In genomic region chr9:66585191-66585590, GRCm38 (mm10) we compare ENCODE assay signal across 34 mouse cellular contexts.
"Had no signal": no experiment of that assay in that cellular context is flagged by ENCODE, and none has a peak within 500 bp of the region (broad histone marks: within the 10 kb centered on the region; RNA-seq: fewer than 3 reads in every experiment).

No protein-coding gene starts in this region.

- H3K4me3 ChIP-seq: heart, embryonic 12.5 days; heart, embryonic 13.5 days; heart, embryonic 15.5 days; hindbrain, embryonic 10.5 days; hindbrain, embryonic 12.5 days; hindbrain, embryonic 13.5 days; hindbrain, embryonic 15.5 days; intestine, embryonic 15.5 days; kidney, embryonic 15.5 days; layer of hippocampus, adult 2 months; left cerebral cortex, adult 2 months had no signal

- H3K9ac ChIP-seq: heart, embryonic 12.5 days; heart, embryonic 13.5 days; heart, embryonic 15.5 days; hindbrain, embryonic 12.5 days; hindbrain, embryonic 13.5 days; hindbrain, embryonic 14.5 days; hindbrain, embryonic 15.5 days; intestine, embryonic 15.5 days; kidney, embryonic 15.5 days had no signal

- DNase-seq: heart, postnatal 10 days; heart, postnatal 14 days; heart, postnatal 36 days; heart, postnatal 4 days; kidney, adult 11 months; kidney, adult 18-20 months; kidney, adult 2 months; kidney, adult 8-10 months; kidney, adult 9 months; kidney, postnatal 10 days; kidney, postnatal 14 days; kidney, postnatal 25 days; kidney, postnatal 36 days; kidney, postnatal 4 days; layer of hippocampus, adult 9-11 months; layer of hippocampus, postnatal 36 days had no signal

- H3K27me3 ChIP-seq: heart, embryonic 12.5 days; heart, embryonic 13.5 days; heart, embryonic 15.5 days; hindbrain, embryonic 12.5 days; hindbrain, embryonic 13.5 days; hindbrain, embryonic 15.5 days; intestine, embryonic 15.5 days; kidney, embryonic 15.5 days had no signal

- H3K27ac ChIP-seq: heart, embryonic 13.5 days; heart, embryonic 15.5 days; hindbrain, embryonic 10.5 days; hindbrain, embryonic 12.5 days; hindbrain, embryonic 13.5 days; hindbrain, embryonic 14.5 days; hindbrain, embryonic 15.5 days; hindbrain, postnatal 0 days; intestine, embryonic 15.5 days; kidney, embryonic 15.5 days; kidney, postnatal 0 days; layer of hippocampus, adult 2 months had no signal

- ATAC-seq: hindbrain, embryonic 16.5 days; hindbrain, postnatal 0 days; inflammation-experienced regulatory T-cells, adult 6 months; intestine, embryonic 15.5 days; intestine, embryonic 16.5 days; intestine, postnatal 0 days had no signal

- H3K9me3 ChIP-seq: heart, embryonic 12.5 days; heart, embryonic 13.5 days; heart, embryonic 15.5 days; hindbrain, embryonic 10.5 days; hindbrain, embryonic 12.5 days; hindbrain, embryonic 13.5 days; hindbrain, embryonic 15.5 days; intestine, embryonic 15.5 days; kidney, embryonic 15.5 days had no signal

- H3K4me2 ChIP-seq: heart, embryonic 12.5 days; heart, embryonic 13.5 days; heart, embryonic 15.5 days; hindbrain, embryonic 12.5 days; hindbrain, embryonic 13.5 days; hindbrain, embryonic 14.5 days; hindbrain, embryonic 15.5 days; intestine, embryonic 15.5 days; kidney, embryonic 15.5 days had no signal

- H3K36me3 ChIP-seq: heart, embryonic 12.5 days; heart, embryonic 15.5 days; hindbrain, embryonic 12.5 days; hindbrain, embryonic 13.5 days; hindbrain, embryonic 15.5 days; intestine, embryonic 15.5 days had no signal
